Mouse (Mus musculus) cerebellum, postnatal 36 days (tissue): ENCODE results near the gene Zcchc14.
A peak's percentile ranks its signal among the peaks of the same experiment; 100 is the strongest.

Experiments
- DNase-seq, 2 experiments: peaks; one replicate each; pipeline ENCODE4 v3.0.0; 2021 to 2022; ENCODE audit warnings: mixed read lengths in 2 of 2

Zcchc14 gene

GRCm38 (mm10) chr8:121580465-121580864 is 72.2 kb downstream of the Zcchc14 start:
- no peak for DNase-seq

- peak; percentile 94 to 95 for DNase-seq
Measured at GRCm38 (mm10) chr8:121578676-121579451, 73.8 kb downstream of the Zcchc14 start, which contains the start of gene Fbxo31. Fbxo31 (minus strand) TSS chr8:121578806.

- peak in 1 of 2 experiments; percentile 17 for DNase-seq
Measured at GRCm38 (mm10) chr8:121577751-121578675, 74.7 kb downstream of the Zcchc14 start.

GRCm38 (mm10) chr8:121575661-121576060 is 77.0 kb downstream of the Zcchc14 start:
- no peak for DNase-seq

GRCm38 (mm10) chr8:121573275-121573674 is 79.4 kb downstream of the Zcchc14 start:
- peak; percentile 61 to 65 for DNase-seq

GRCm38 (mm10) chr8:121572121-121572520 is 80.6 kb downstream of the Zcchc14 start:
- no peak for DNase-seq

GRCm38 (mm10) chr8:121570801-121571200 is 81.9 kb downstream of the Zcchc14 start:
- no peak for DNase-seq

- DNase-seq = no peak
Measured at GRCm38 (mm10) chr8:121570335-121570734, 82.4 kb downstream of the Zcchc14 start.

GRCm38 (mm10) chr8:121568321-121568720 is 84.4 kb downstream of the Zcchc14 start:
- DNase-seq = no peak

- DNase-seq = no peak
Measured at GRCm38 (mm10) chr8:121563701-121564100, 89.0 kb downstream of the Zcchc14 start.

- DNase-seq = peak; percentile 44 to 51
Measured at GRCm38 (mm10) chr8:121562941-121563351, 89.8 kb downstream of the Zcchc14 start.

GRCm38 (mm10) chr8:121561636-121562345 is 90.9 kb downstream of the Zcchc14 start:
- DNase-seq = peak; percentile 54 to 58

GRCm38 (mm10) chr8:121560432-121561100 is 92.1 kb downstream of the Zcchc14 start:
- DNase-seq = no peak

- no peak for DNase-seq
Measured at GRCm38 (mm10) chr8:121559801-121560200, 92.9 kb downstream of the Zcchc14 start.

GRCm38 (mm10) chr8:121558538-121558937 is 94.2 kb downstream of the Zcchc14 start:
- peak in 1 of 2 experiments; percentile 3 for DNase-seq

- DNase-seq = peak in 1 of 2 experiments; percentile 1
Measured at GRCm38 (mm10) chr8:121557746-121558145, 95.0 kb downstream of the Zcchc14 start.

GRCm38 (mm10) chr8:121553831-121554475 is 98.7 kb downstream of the Zcchc14 start:
- no peak for DNase-seq

- DNase-seq = no peak
Measured at GRCm38 (mm10) chr8:121552506-121552905, 100.2 kb downstream of the Zcchc14 start.

- peak in 1 of 2 experiments; percentile 3 for DNase-seq
Measured at GRCm38 (mm10) chr8:121551065-121551985, 101.4 kb downstream of the Zcchc14 start.

- no peak for DNase-seq
Measured at GRCm38 (mm10) chr8:121550056-121550455, 102.6 kb downstream of the Zcchc14 start.
